Mouse (Mus musculus) neural tube, embryonic 15.5 days (tissue): ENCODE results near the gene Gm6401. TPM values are rescaled to one million over a fixed set of nuclear protein-coding genes. Genes with fewer than 3 reads are reported as not detected.
"Not testable (repeated sequence)": the region's sequence is repeated elsewhere in the genome, so short reads cannot be mapped to it uniquely, and the experiment has no call there.

Source experiments
- ATAC-seq: fragments of 200-750 bp; cut with Nextera tagmentation; 2 replicates; pipeline ENCODE4 v1.8.0; 2017; ENCODE audit warnings: mild to moderate bottlenecking, moderate TSS enrichment, moderate library complexity; ENCODE audit not compliant: low FRiP score
- H3K27ac ChIP-seq: fragments of 300-500 bp; sonication (generic); replicated peaks from 2 replicates; pipeline ENCODE4 v1.5.1; 2015; ENCODE audit warnings: mild to moderate bottlenecking, inconsistent platforms
- H3K27me3 ChIP-seq: fragments of 300-500 bp; sonication (generic); replicated peaks from 2 replicates; pipeline ENCODE4 v1.6.1; 2015; ENCODE audit warnings: inconsistent platforms
- H3K36me3 ChIP-seq: fragments of 300-500 bp; sonication (generic); 2 replicates; pipeline ENCODE4 v1.6.1; 2015; ENCODE audit warnings: inconsistent platforms
- H3K4me1 ChIP-seq: fragments of 300-500 bp; sonication (generic); 2 replicates; pipeline ENCODE4 v1.6.1; 2015; ENCODE audit warnings: inconsistent platforms
- H3K4me2 ChIP-seq: fragments of 300-500 bp; sonication (generic); 2 replicates; pipeline ENCODE4 v1.6.1; 2015; ENCODE audit warnings: inconsistent platforms, mild to moderate bottlenecking, moderate library complexity
- H3K4me3 ChIP-seq: fragments of 300-500 bp; sonication (generic); replicated peaks from 2 replicates; pipeline ENCODE4 v1.5.1; 2015; ENCODE audit warnings: mild to moderate bottlenecking, inconsistent platforms
- H3K9ac ChIP-seq: fragments of 300-500 bp; sonication (generic); replicated peaks from 2 replicates; pipeline ENCODE4 v1.6.1; 2015; ENCODE audit warnings: mild to moderate bottlenecking, inconsistent platforms
- H3K9me3 ChIP-seq: fragments of 300-500 bp; sonication (generic); replicated peaks from 2 replicates; pipeline ENCODE4 v1.6.1; 2016; ENCODE audit warnings: inconsistent platforms
- WGBS: fragments of 180-500 bp; shearing (Covaris S2); methylation state at CpG from one replicate; pipeline ENCODE4 v1.1.7; 2015; ENCODE audit warnings: mixed read lengths; 5-methylcytosine and 5-hydroxymethylcytosine counted together
- polyA plus RNA-seq: library from polyadenylated mRNA; unstranded; fragments of >200 nt; fragmentation: Nextera tagmentation; extraction: Ambion mirVana; gene quantifications from 2 replicates; pipeline ENCODE4 v1.2.1, GENCODE M21; 2015

Gm6401 gene
- not detected in 2 replicates for polyA plus RNA-seq

DNA sequence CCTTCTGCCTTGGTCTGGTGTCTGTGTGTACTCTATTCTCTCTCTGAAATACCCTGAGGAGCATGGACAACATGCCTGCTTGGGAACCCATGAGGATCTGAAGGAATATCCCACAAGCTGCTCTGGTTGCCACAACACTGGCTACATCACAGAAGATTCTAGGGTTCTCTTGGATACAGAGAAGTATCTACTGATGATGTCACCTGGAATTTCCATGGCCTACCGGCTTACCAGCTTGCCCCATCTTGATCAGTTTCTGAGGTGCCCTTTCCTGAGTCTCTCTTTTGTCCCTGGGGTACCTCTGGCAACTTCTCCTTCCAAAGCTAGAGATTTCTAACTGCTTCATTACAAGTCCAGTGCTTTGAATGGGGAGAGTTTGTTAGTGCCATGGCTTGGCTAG is at the start of gene Gm6401:
Gene Gm6401 (minus strand): TSS at position 101 of the 400 bp plus-strand sequence.
- H3K27ac ChIP-seq, H3K36me3 ChIP-seq, H3K9ac ChIP-seq, H3K4me2 ChIP-seq, H3K4me1 ChIP-seq, H3K27me3 ChIP-seq, H3K9me3 ChIP-seq, ATAC-seq, H3K4me3 ChIP-seq: not testable (repeated sequence)
- 86% methylated on average over 1 of the region's 1 CpGs for WGBS

DNA sequence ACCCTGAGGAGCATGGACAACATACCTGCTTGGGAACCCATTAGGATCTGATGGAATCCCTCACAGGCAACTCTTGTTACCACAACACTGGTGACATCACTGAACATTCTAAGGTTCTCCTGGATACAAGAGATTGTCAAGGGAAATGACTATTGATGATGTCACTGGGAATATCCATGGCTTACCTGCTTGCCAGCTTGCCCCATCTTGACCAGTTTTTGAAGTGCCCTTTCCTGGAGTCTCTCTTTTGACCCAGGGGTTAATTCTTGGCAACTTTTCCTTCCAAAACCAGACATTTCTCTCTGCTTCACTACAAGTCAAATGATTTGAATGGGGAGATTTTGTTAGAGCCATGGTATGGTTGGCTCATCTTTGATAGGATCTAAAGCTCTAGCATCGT is 15.5 kb upstream of the Gm6401 start, which contains the start of gene Gm3543:
Gene Gm3543 (minus strand): TSS at position 101 of the 400 bp plus-strand sequence.
- H3K27me3 ChIP-seq, H3K36me3 ChIP-seq, H3K4me3 ChIP-seq, H3K4me1 ChIP-seq, H3K4me2 ChIP-seq, H3K9me3 ChIP-seq, ATAC-seq, H3K27ac ChIP-seq, H3K9ac ChIP-seq: not testable (repeated sequence)
- WGBS: 38% methylated on average over 1 of the region's 1 CpGs

GRCm38 (mm10) chr14:41968596-41968995 is 869 bp upstream of the Gm6401 start:
- not testable (repeated sequence) for H3K36me3 ChIP-seq, H3K4me2 ChIP-seq, ATAC-seq, H3K9me3 ChIP-seq, H3K27ac ChIP-seq, H3K27me3 ChIP-seq, H3K4me1 ChIP-seq, H3K4me3 ChIP-seq, H3K9ac ChIP-seq
- 74% methylated on average over 3 of the region's 3 CpGs for WGBS

DNA sequence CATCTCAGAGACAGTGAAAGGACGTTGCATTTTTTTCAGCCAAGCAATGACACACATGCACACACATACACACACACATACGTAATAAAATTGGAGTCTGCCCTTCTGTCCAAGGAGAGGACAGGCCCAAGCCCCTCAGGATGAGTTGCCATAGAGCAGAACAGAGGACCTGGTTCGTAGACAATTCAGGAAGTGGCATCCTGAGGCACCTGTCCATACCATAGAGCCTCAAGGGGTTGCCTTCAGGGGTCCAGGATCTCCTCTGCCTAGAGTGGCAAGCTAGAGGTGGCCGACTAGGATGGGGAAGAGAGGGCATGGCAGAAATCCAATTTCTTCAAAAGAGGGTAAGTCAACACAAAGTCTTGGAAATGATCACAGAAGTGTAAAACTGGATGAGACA is 3.6 kb downstream of the Gm6401 start:
- not testable (repeated sequence) for H3K36me3 ChIP-seq, H3K4me1 ChIP-seq, ATAC-seq, H3K27ac ChIP-seq, H3K9me3 ChIP-seq, H3K4me3 ChIP-seq, H3K4me2 ChIP-seq, H3K9ac ChIP-seq, H3K27me3 ChIP-seq
- 71% methylated on average over 4 of the region's 4 CpGs for WGBS

DNA sequence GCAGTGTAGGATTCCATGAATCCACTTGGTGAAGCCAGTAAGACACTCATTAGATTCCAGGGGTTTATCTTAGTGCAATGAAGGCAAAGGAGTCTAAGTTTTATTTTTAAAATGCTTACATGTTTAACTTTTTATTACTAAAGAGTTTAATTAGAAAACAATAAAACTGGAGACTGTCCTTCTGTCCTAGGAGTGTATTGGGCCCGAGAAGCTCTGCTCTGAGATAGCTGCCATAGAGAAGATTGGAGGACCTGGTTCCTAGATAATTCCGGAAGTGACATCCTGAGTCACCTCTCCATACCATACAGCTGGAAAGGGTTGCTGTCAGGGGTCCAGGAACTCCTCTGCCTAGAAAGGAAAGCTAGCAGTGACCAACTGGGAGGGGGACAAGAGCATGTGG is 24.0 kb downstream of the Gm6401 start, which contains the start of gene 1700024B05Rik:
Gene 1700024B05Rik (plus strand): TSS at position 301 of the 400 bp plus-strand sequence.
- not testable (repeated sequence) for H3K36me3 ChIP-seq, ATAC-seq, H3K27ac ChIP-seq, H3K4me2 ChIP-seq, H3K9ac ChIP-seq, H3K9me3 ChIP-seq, H3K27me3 ChIP-seq, H3K4me1 ChIP-seq, H3K4me3 ChIP-seq
- WGBS: 73% methylated on average over 2 of the region's 2 CpGs

- not testable (repeated sequence) for H3K4me3 ChIP-seq, H3K9ac ChIP-seq, H3K36me3 ChIP-seq, H3K27ac ChIP-seq, H3K4me2 ChIP-seq, H3K4me1 ChIP-seq, ATAC-seq, H3K27me3 ChIP-seq, H3K9me3 ChIP-seq
- no CpG with 5 or more reads among the region's 1 CpGs for WGBS
These were observed 43.1 kb downstream of the Gm6401 start, which contains the start of gene 1700049E17Rik1 for GRCm38 (mm10) chr14:41924649-41925048. Gene 1700049E17Rik1, plus strand, starts transcription at chr14:41924949.

Other genes starting within 250 kb of the Gm6401 start
- gene Gm7929, start 217.3 kb downstream of the Gm6401 start, polyA plus RNA-seq: not detected in 2 replicates
- not detected in 2 replicates for gene Gm47189, start 195.5 kb downstream of the Gm6401 start, polyA plus RNA-seq
- gene Gm7980, start 60.6 kb downstream of the Gm6401 start, polyA plus RNA-seq: not detected in 2 replicates
- gene 1700049E17Rik1, start 43.0 kb downstream of the Gm6401 start, polyA plus RNA-seq: not detected in 2 replicates
- gene 1700024B05Rik, start 23.9 kb downstream of the Gm6401 start, polyA plus RNA-seq: not detected in 2 replicates
- not detected in 2 replicates for gene Gm3543, start 15.4 kb upstream of the Gm6401 start, polyA plus RNA-seq
- not detected in 2 replicates for gene Gm7951, start 149.4 kb upstream of the Gm6401 start, polyA plus RNA-seq
- gene Gm17027, start 194.7 kb upstream of the Gm6401 start, polyA plus RNA-seq: not detected in 2 replicates
- not detected in 2 replicates for gene Gm3573, start 222.9 kb upstream of the Gm6401 start, polyA plus RNA-seq